Mouse (Mus musculus) midbrain, embryonic 15.5 days (tissue): ENCODE data around the gene Zfp36l2. TPM values are rescaled to one million over a fixed set of nuclear protein-coding genes. Genes with fewer than 3 reads are reported as not detected.
A peak's percentile ranks its signal among the peaks of the same experiment; 100 is the strongest.

Experiments
- ATAC-seq: fragments of 200-750 bp; cut with Nextera tagmentation; replicated peaks from 2 replicates; pipeline ENCODE4 v1.8.0; 2017; ENCODE audit warnings: moderate TSS enrichment
- H3K27ac ChIP-seq: fragments of 300-500 bp; sonication (generic); 2 replicates; pipeline ENCODE4 v1.5.1; 2015; ENCODE audit warnings: mild to moderate bottlenecking, inconsistent platforms
- H3K27me3 ChIP-seq: fragments of 300-500 bp; sonication (generic); replicated peaks from 2 replicates; pipeline ENCODE4 v1.6.1; 2015; ENCODE audit warnings: inconsistent platforms
- H3K36me3 ChIP-seq: fragments of 300-500 bp; sonication (generic); replicated peaks from 2 replicates; pipeline ENCODE4 v1.6.1; 2015; ENCODE audit warnings: inconsistent platforms
- H3K4me1 ChIP-seq: fragments of 300-500 bp; sonication (generic); 2 replicates; pipeline ENCODE4 v1.6.1; 2015; ENCODE audit warnings: inconsistent platforms
- H3K4me2 ChIP-seq: fragments of 300-500 bp; sonication (generic); 2 replicates; pipeline ENCODE4 v1.6.1; 2015; ENCODE audit warnings: inconsistent platforms, mild to moderate bottlenecking, moderate library complexity
- H3K4me3 ChIP-seq: fragments of 300-500 bp; sonication (generic); 2 replicates; pipeline ENCODE4 v1.5.1; 2015; ENCODE audit warnings: mild to moderate bottlenecking, inconsistent platforms
- H3K9ac ChIP-seq: fragments of 300-500 bp; sonication (generic); 2 replicates; pipeline ENCODE4 v1.6.1; 2015; ENCODE audit warnings: mild to moderate bottlenecking, inconsistent platforms
- H3K9me3 ChIP-seq: fragments of 300-500 bp; sonication (generic); 2 replicates; pipeline ENCODE4 v1.6.1; 2016; ENCODE audit warnings: inconsistent platforms
- WGBS: fragments of 180-500 bp; shearing (Covaris S2); methylation state at CpG from one replicate; pipeline ENCODE4 v1.1.7; 2015; ENCODE audit warnings: mixed read lengths; 5-methylcytosine and 5-hydroxymethylcytosine counted together
- polyA plus RNA-seq: library from polyadenylated mRNA; unstranded; fragments of >200 nt; fragmentation: Nextera tagmentation; extraction: Ambion mirVana; gene quantifications from 2 replicates; pipeline ENCODE4 v1.2.1, GENCODE M21; 2015

The Zfp36l2 gene
- polyA plus RNA-seq, 1 experiment from 2014 or later = 4.0 TPM

GRCm38 (mm10) chr17:84152976-84153786, 34.6 kb downstream of the Zfp36l2 start:
- Histone ChIP-seq H3K27me3 (no peaks in the 10 kb centered on the region), H3K36me3 (no peaks in the 10 kb centered on the region), H3K4me2 (no peak overlapping the region), H3K9ac (no peak overlapping the region), H3K9me3 (no peaks in the 10 kb centered on the region), H3K27ac (no peak overlapping the region), H3K4me1 (peaks cover 9% of the 10 kb centered on the region; the same call in 1 of the 2 replicates), H3K4me3 (no peak overlapping the region)
- WGBS = 87% methylated on average over 12 of the region's 12 CpGs
- ATAC-seq = no peak

GRCm38 (mm10) chr17:84152206-84152975, 35.4 kb downstream of the Zfp36l2 start:
- no peak for ATAC-seq
- Histone ChIP-seq H3K4me3 (no peak overlapping the region), H3K9me3 (no peaks in the 10 kb centered on the region), H3K4me2 (no peak overlapping the region), H3K27ac (no peak overlapping the region), H3K4me1 (peaks cover 9% of the 10 kb centered on the region; the same call in 1 of the 2 replicates), H3K27me3 (no peaks in the 10 kb centered on the region), H3K36me3 (no peaks in the 10 kb centered on the region), H3K9ac (no peak overlapping the region)
- 34% methylated on average over 6 of the region's 6 CpGs for WGBS

- WGBS = 77% methylated on average over 6 of the region's 6 CpGs
- Histone ChIP-seq H3K36me3 (no peaks in the 10 kb centered on the region), H3K27ac (no peak overlapping the region), H3K9ac (no peak overlapping the region), H3K27me3 (no peaks in the 10 kb centered on the region), H3K9me3 (no peaks in the 10 kb centered on the region), H3K4me3 (no peak overlapping the region), H3K4me1 (peaks cover 12% of the 10 kb centered on the region), H3K4me2 (no peak overlapping the region)
- ATAC-seq = no peak
These were observed 36.4 kb downstream of the Zfp36l2 start for GRCm38 (mm10) chr17:84151306-84151705.

- Histone ChIP-seq H3K4me3 (no peak overlapping the region), H3K36me3 (no peaks in the 10 kb centered on the region), H3K9ac (no peak overlapping the region), H3K27ac (no peak overlapping the region), H3K4me2 (no peak overlapping the region), H3K27me3 (no peaks in the 10 kb centered on the region), H3K4me1 (peaks cover 18% of the 10 kb centered on the region), H3K9me3 (no peaks in the 10 kb centered on the region)
- 46% methylated on average over 8 of the region's 8 CpGs for WGBS
- no peak for ATAC-seq
These were observed 37.5 kb downstream of the Zfp36l2 start for GRCm38 (mm10) chr17:84150291-84150690.

DNA sequence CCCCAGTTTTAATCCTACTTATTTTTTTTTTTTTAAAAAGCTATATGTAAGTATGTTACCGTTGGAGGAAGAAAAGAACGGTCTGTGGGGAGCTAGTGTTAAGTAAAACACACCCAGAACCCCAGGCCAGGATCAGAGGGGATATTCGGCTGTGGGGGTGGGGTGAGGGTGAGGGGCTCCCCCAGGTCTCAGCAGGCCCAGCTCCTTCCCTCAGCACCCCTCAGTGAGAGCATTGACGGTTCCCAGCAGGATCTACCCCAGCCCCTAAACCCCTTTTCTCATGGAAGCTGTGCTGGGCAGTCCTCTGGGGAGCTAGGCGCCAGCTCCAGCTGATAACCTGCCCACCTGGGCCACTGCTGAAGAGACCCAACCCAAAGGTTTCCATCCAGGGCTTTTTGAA, 38.2 kb downstream of the Zfp36l2 start:
- WGBS = 40% methylated on average over 5 of the region's 5 CpGs
- no peaks in the 10 kb centered on the region for H3K27me3 ChIP-seq
- peaks cover 18% of the 10 kb centered on the region for H3K4me1 ChIP-seq
- no peak overlapping the region for H3K4me2 ChIP-seq
- no peak overlapping the region for H3K4me3 ChIP-seq
- no peaks in the 10 kb centered on the region for H3K36me3 ChIP-seq
- no peaks in the 10 kb centered on the region for H3K9me3 ChIP-seq
- H3K9ac ChIP-seq = no peak overlapping the region
- H3K27ac ChIP-seq = no peak overlapping the region
- ATAC-seq = no peak

DNA sequence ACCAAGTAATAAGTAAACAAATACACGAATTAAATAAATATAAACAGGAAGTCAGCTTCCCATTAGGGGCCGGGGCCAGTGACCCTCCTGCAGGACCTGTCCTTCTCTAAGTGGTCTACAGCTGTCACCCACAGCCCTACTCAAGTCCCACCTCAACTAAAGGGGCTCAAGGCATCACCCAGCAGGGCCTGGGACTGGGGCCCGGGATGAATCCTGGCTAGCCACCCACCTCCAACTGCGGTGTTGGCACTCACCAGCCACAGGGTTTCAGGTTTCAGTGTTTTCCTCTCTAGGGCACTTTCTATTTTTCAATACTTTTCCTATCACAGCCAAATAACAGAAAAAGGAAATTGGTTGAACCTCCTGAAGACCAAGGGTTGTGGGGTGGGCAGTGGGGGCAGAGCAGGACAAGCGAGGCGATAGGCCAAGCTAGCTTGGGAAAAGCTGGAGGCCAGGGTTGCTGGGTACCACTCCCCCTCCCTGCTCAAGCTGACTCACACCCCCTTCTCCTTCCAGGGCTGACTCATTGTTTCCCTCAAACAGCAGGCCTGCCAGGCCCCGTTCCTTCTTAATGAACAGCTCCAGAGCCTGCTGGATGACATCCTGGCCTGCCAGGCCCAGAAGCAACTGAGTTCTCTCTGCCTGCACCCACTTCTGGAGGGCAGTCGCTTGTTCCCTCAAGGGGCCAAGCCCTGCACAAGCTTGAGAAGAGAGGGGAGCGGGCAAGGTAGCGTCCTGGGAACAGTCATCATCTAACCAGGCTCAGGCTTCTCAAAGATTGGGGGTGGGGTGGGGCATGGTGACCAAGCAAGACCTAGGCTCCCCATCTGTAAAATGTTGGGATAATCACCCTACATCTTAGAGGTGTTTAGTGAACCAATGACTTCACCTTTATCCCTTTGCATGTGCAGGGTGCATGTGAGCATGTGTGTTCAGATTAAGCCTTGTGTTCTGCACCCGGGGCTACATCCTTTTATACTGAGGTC, 39.0 kb downstream of the Zfp36l2 start:
- H3K9me3 ChIP-seq = no peaks in the 10 kb centered on the region
- no peaks in the 10 kb centered on the region for H3K36me3 ChIP-seq
- ATAC-seq = peak; percentile 61; the same call in 1 of the 2 replicates
- H3K4me3 ChIP-seq = no peak overlapping the region
- H3K9ac ChIP-seq = no peak overlapping the region
- no peak overlapping the region for H3K4me2 ChIP-seq
- H3K4me1 ChIP-seq = peaks cover 18% of the 10 kb centered on the region
- H3K27me3 ChIP-seq = no peaks in the 10 kb centered on the region
- H3K27ac ChIP-seq = no peak overlapping the region
- WGBS = 33% methylated on average over 11 of the region's 11 CpGs

- H3K27ac ChIP-seq = no peak overlapping the region
- H3K4me3 ChIP-seq = no peak overlapping the region
- no peak overlapping the region for H3K9ac ChIP-seq
- no peak for ATAC-seq
- H3K4me1 ChIP-seq = peaks cover 18% of the 10 kb centered on the region
- no peaks in the 10 kb centered on the region for H3K36me3 ChIP-seq
- H3K4me2 ChIP-seq = no peak overlapping the region
- H3K27me3 ChIP-seq = no peaks in the 10 kb centered on the region
- WGBS = 48% methylated on average over 11 of the region's 11 CpGs
- H3K9me3 ChIP-seq = no peaks in the 10 kb centered on the region
These were observed 40.3 kb downstream of the Zfp36l2 start for GRCm38 (mm10) chr17:84147183-84148108.

DNA sequence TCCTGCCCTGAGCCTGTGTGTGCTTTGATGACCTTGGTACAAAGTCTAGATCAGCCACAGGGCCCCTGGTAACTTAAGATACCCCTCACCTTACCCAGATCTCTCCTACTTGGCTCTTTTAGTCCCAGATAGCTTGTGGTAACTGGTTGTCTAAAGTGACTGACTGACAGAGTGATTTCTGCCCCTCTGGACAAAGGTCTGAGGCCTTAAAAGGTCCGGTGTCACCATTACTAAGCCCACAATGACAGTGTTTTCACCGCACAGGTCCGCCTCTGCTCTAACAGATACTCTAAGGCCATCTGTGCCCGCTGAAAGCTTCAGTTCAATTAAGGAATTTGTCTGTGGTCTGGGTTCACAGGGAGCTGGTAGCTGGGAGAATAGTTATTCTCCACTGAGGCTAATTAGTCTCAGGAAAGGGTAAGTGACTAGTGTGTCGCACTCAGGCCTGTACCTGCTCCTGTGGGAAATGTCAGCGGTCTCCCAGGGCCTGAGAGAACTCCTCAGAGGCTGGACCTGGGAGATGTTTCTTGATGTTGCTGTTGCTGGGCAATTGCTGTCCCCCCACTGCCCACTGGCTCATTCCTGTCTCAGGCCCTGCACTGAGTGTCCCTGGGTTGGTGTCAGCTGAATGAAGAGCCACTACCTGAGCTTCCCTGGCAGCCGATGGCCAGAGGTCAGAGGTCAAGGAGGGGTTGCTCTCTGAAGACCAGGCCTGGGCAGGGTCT, 41.1 kb downstream of the Zfp36l2 start:
- no peaks in the 10 kb centered on the region for H3K36me3 ChIP-seq
- peaks cover 18% of the 10 kb centered on the region for H3K4me1 ChIP-seq
- H3K27me3 ChIP-seq = no peaks in the 10 kb centered on the region
- H3K4me3 ChIP-seq = no peak overlapping the region
- no peak overlapping the region for H3K4me2 ChIP-seq
- no peak for ATAC-seq
- no peaks in the 10 kb centered on the region for H3K9me3 ChIP-seq
- no peak overlapping the region for H3K27ac ChIP-seq
- 50% methylated on average over 7 of the region's 7 CpGs for WGBS
- H3K9ac ChIP-seq = no peak overlapping the region

GRCm38 (mm10) chr17:84145826-84146287, 41.9 kb downstream of the Zfp36l2 start:
- WGBS = 11% methylated on average over 10 of the region's 10 CpGs
- Histone ChIP-seq H3K4me1 (peaks cover 18% of the 10 kb centered on the region), H3K9ac (no peak overlapping the region), H3K4me3 (no peak overlapping the region), H3K36me3 (no peaks in the 10 kb centered on the region), H3K4me2 (no peak overlapping the region), H3K27me3 (no peaks in the 10 kb centered on the region), H3K27ac (no peak overlapping the region), H3K9me3 (no peaks in the 10 kb centered on the region)
- no peak for ATAC-seq

- Histone ChIP-seq H3K9me3 (no peaks in the 10 kb centered on the region), H3K4me3 (no peak overlapping the region), H3K4me2 (no peak overlapping the region), H3K27ac (no peak overlapping the region), H3K36me3 (no peaks in the 10 kb centered on the region), H3K27me3 (no peaks in the 10 kb centered on the region), H3K9ac (no peak overlapping the region), H3K4me1 (peaks cover 18% of the 10 kb centered on the region)
- no peak for ATAC-seq
- 78% methylated on average over 5 of the region's 5 CpGs for WGBS
These were observed 42.8 kb downstream of the Zfp36l2 start for GRCm38 (mm10) chr17:84144762-84145599.
